Mouse (Mus musculus): ENCODE measurements around the gene Olfr149.
"Not testable (repeated sequence)": the region's sequence is repeated elsewhere in the genome, so short reads cannot be mapped to it uniquely, and the experiment has no call there.

Gene Olfr149

GRCm38 (mm10) chr9:39707017-39707416 lies at the start of gene Olfr149:
TSS of gene Olfr149 (minus strand) at chr9:39707117.
- DNase-seq (ENCODE audit: low read depth, low spot score): no peak

- DNase-seq (ENCODE audit: low read depth, low spot score): no peak
Measured at GRCm38 (mm10) chr9:39746428-39746827, 39.5 kb upstream of the Olfr149 start.

- no peak for DNase-seq (ENCODE audit: low read depth, low spot score)
Measured at GRCm38 (mm10) chr9:39745949-39746348, 39.0 kb upstream of the Olfr149 start, which contains the start of gene Olfr967. TSS of gene Olfr967 (plus strand) at chr9:39746249.

- DNase-seq (ENCODE audit: low read depth, low spot score): peak; percentile 84
Measured at GRCm38 (mm10) chr9:39740741-39741140, 33.8 kb upstream of the Olfr149 start.

- no peak for DNase-seq (ENCODE audit: low read depth, low spot score)
Measured at GRCm38 (mm10) chr9:39730678-39731077, 23.8 kb upstream of the Olfr149 start, which contains the start of gene Olfr150. TSS of gene Olfr150 (plus strand) at chr9:39730978.

GRCm38 (mm10) chr9:39711053-39711452 lies 4.1 kb upstream of the Olfr149 start, which contains the start of gene Olfr965:
TSS of gene Olfr965 (plus strand) at chr9:39711353.
- no peak for DNase-seq (ENCODE audit: low read depth, low spot score)

- DNase-seq (ENCODE audit: low read depth, low spot score): no peak
Measured at GRCm38 (mm10) chr9:39708958-39709357, 2.0 kb upstream of the Olfr149 start.

- not testable (repeated sequence) for DNase-seq (ENCODE audit: low read depth, low spot score)
Measured at GRCm38 (mm10) chr9:39701123-39701522, 5.8 kb downstream of the Olfr149 start.

GRCm38 (mm10) chr9:39679280-39679679 lies 27.6 kb downstream of the Olfr149 start:
- no peak for DNase-seq (ENCODE audit: low read depth, low spot score)

- DNase-seq (ENCODE audit: low read depth, low spot score): no peak
Measured at GRCm38 (mm10) chr9:39678557-39678956, 28.4 kb downstream of the Olfr149 start.

- DNase-seq (ENCODE audit: low read depth, low spot score): no peak
Measured at GRCm38 (mm10) chr9:39674820-39675219, 32.1 kb downstream of the Olfr149 start.

GRCm38 (mm10) chr9:39669723-39670122 lies 37.2 kb downstream of the Olfr149 start:
- DNase-seq (ENCODE audit: low read depth, low spot score): no peak

GRCm38 (mm10) chr9:39666905-39667304 lies 40.0 kb downstream of the Olfr149 start, which contains the start of gene Olfr963:
TSS of gene Olfr963 (plus strand) at chr9:39667205.
- DNase-seq (ENCODE audit: low read depth, low spot score): no peak

- no peak for DNase-seq (ENCODE audit: low read depth, low spot score)
Measured at GRCm38 (mm10) chr9:39654756-39655396, 52.0 kb downstream of the Olfr149 start.
